Mouse (Mus musculus): ENCODE measurements at regions not wholly inside any gene's neighbourhood (a gene's known extent, or its start where the extent isn't known, plus 50 kb on each side); places are given as distances from the start of the nearest gene placed in this dataset.

- H3K4me3 ChIP-seq (replicated peaks; ENCODE audit: low read depth, low read length) = no peak overlapping the region
- 60% methylated on average over 6 of the region's 6 CpGs for WGBS
- ATAC-seq (ENCODE audit: low FRiP score, low TSS enrichment) = no peak
- H3K27ac ChIP-seq (replicated peaks; ENCODE audit: low read depth, low read length) = peak overlapping the region; percentile 52; the same call in 1 of the 2 replicates
- no peaks in the 10 kb centered on the region for H3K27me3 ChIP-seq (ENCODE audit: control insufficient read depth, insufficient read depth, low read length)
- no peaks in the 10 kb centered on the region for H3K9me3 ChIP-seq (ENCODE audit: control insufficient read depth, low read length)
- no peaks in the 10 kb centered on the region for H3K36me3 ChIP-seq (ENCODE audit: control insufficient read depth, insufficient read depth, low read length)
- H3K4me1 ChIP-seq (ENCODE audit: control insufficient read depth, insufficient read depth, low read length) = 0 out of 2 replicates have a peak, but pooled peaks cover 4% of the 10 kb centered on the region
- H3K9ac ChIP-seq (replicated peaks; ENCODE audit: low read length) = peak overlapping the region; percentile 29; the same call in 1 of the 2 replicates
- peak; percentile 17 for DNase-seq
- 0 out of 2 replicates have a peak overlapping the region, but pooled peaks have one; percentile 2 for H3K4me2 ChIP-seq (ENCODE audit: low read length)
Measured at GRCm38 (mm10) chr19:49830918-49831317, 847.5 kb downstream of the Sorcs1 start.

GRCm38 (mm10) chr19:49805636-49806397 lies 872.6 kb downstream of the Sorcs1 start:
- H3K4me1 ChIP-seq (ENCODE audit: control insufficient read depth, insufficient read depth, low read length) = peaks cover 3% of the 10 kb centered on the region; the same call in 1 of the 2 replicates
- no peak overlapping the region for H3K4me2 ChIP-seq (ENCODE audit: low read length)
- no peaks in the 10 kb centered on the region for H3K9me3 ChIP-seq (ENCODE audit: control insufficient read depth, low read length)
- H3K9ac ChIP-seq (replicated peaks; ENCODE audit: low read length) = no peak overlapping the region
- 31% methylated on average over 3 of the region's 3 CpGs for WGBS
- no peaks in the 10 kb centered on the region for H3K27me3 ChIP-seq (ENCODE audit: control insufficient read depth, insufficient read depth, low read length)
- H3K36me3 ChIP-seq (ENCODE audit: control insufficient read depth, insufficient read depth, low read length) = no peaks in the 10 kb centered on the region
- ATAC-seq (ENCODE audit: low FRiP score, low TSS enrichment) (no peak; the same call in 1 of the 2 replicates), DNase-seq (peak; percentile 53)
- peak overlapping the region; percentile 49 for H3K27ac ChIP-seq (replicated peaks; ENCODE audit: low read depth, low read length)
- no peak overlapping the region for H3K4me3 ChIP-seq (replicated peaks; ENCODE audit: low read depth, low read length)
